Mouse (Mus musculus): ENCODE results near the gene Tesk1. TPM values are rescaled to one million over a fixed set of nuclear protein-coding genes. Genes with fewer than 3 reads are reported as not detected.

Gene Tesk1
- 49.2 and 55.0 TPM in 2 replicates for polyA plus RNA-seq (2012; rRNA removed)

DNA sequence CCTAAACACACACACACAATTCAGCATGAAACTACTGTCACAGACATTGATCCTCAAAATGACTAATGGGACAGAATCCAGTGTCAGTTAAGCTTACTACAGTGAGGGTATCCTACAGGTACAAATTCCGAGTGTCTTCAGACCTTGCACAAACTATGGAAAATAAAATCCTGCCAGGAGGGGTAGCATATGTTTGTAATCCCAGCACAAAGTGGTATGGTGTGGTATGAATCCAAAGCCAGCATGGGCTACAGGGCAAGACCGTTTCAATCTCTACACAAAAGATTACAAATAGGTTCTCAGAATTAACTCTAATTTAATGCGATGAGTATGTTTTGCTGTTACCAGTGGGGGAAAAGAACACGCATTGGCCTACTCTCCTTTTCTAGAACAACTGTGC lies at the start of gene Tesk1:
Tesk1 (plus strand) TSS at position 301 of the 400 bp plus-strand sequence.
- 21% methylated on average over 4 of the region's 4 CpGs for WGBS
- no peak for DNase-seq (ENCODE audit: low read depth, low spot score)

DNA sequence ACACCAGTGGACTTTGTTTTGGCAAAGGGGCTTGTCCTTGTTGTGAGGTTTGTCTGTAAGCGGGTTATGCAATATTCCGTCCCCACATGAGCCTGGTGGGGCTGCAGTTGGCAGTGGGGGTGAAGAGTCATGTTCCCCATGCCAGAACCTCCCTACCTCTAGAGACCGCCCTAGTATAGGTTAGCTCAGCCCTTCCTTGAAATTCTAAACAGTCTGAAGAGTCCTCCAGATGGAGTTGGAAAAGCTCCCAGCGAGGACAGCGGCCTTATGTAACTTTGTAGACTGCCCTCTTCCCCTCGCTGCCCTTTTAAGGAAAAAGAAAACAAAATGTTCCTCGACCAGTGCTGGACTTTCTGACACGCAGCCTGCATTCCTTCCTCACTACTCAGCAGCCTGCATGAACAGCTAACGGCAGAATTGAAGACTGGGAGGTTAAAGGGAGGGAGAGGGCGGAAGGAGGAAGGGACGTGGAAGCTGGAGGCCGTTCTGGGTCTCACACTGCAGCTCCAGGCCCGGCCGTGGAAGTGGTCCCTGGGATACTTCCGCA lies 47.3 kb upstream of the Tesk1 start:
- WGBS, result 53% methylated on average over 15 of the region's 15 CpGs
- DNase-seq (ENCODE audit: low read depth, low spot score), result no peak

DNA sequence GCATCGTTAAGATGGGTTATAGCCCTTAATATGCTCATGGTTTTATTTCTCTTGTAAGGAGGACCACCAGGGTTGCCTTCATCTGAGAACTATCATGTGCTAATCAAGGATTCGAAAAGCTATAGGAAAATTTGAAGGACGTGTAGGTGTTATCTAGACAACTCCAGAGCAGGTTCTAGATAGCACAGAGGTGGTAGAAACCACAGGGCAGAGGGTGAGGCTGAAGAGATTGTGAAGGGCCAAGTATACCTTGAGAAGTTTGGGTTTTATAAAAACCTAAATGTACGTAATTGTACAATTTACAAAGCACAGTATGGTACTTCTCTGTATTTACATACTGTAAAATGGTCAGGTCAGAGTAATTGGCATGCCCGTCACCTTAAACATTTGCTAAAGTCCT lies 46.6 kb upstream of the Tesk1 start:
- DNase-seq (ENCODE audit: low read depth, low spot score), result no peak
- 77% methylated on average over 5 of the region's 5 CpGs for WGBS

DNA sequence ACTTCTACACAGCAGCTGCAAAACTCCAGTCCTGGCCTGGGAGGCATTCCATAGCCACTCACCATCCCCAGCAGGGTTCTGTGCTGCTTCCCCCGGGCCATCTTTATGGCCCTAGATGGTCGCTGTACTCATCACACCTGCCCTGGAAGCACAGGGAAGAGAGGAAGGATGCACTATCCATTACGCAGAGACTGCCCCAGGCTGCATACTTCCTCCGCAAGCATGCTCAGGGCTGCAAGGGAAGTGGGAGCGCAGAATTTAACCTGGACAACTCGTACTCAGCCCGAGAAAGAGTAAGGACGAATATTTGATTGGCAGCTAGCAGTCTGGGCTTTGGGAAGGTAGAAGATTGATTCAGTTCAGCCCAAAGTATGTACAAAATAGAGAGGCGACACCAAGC lies 45.9 kb upstream of the Tesk1 start:
- no peak for DNase-seq (ENCODE audit: low read depth, low spot score)
- 71% methylated on average over 9 of the region's 9 CpGs for WGBS

DNA sequence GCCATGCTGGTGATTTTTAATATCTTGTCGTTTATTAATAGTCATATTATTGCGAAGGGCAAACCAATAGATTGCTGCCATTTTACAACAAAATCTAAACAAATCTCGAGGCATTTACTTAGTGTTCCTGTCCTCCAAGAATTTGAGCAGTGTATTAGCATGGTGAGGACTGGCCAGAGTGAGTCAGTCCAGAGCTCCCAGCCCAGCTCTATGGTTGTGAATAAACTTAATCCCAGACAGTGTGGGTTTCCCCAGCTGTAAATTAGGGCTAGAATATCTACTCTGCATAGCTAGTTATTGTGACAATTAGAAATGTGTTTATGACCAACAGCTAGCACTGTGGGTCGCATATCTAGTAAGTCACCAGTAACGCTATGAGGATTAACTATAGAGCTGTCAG lies 45.4 kb upstream of the Tesk1 start:
- no peak for DNase-seq (ENCODE audit: low read depth, low spot score)

DNA sequence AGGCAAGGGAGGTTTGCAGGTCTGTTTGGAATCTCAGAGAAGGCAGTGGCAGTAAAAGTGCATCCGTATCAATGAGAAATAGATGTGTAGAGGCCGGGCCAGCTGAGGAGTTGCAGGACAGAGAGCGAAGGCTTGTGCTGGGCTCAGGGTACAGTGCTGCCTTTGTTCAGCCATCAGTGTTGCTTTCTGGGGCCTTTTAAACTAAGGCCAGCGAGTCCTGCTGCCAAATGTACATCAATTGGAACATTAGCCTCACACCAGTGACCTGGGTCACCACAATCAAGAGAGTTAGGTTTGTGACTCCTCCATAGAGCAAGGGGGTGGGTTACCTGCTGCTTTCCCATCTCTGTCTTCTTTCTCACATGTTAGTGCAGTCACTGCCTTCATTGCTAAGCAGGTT lies 43.7 kb upstream of the Tesk1 start:
- 77% methylated on average over 4 of the region's 4 CpGs for WGBS
- DNase-seq (ENCODE audit: low read depth, low spot score), result no peak

More for the DNA sequence above, 45.4 kb upstream of the Tesk1 start:
- whole genome bisulfite sequencing, result 83% methylated on average over 5 of the region's 5 CpGs

DNA sequence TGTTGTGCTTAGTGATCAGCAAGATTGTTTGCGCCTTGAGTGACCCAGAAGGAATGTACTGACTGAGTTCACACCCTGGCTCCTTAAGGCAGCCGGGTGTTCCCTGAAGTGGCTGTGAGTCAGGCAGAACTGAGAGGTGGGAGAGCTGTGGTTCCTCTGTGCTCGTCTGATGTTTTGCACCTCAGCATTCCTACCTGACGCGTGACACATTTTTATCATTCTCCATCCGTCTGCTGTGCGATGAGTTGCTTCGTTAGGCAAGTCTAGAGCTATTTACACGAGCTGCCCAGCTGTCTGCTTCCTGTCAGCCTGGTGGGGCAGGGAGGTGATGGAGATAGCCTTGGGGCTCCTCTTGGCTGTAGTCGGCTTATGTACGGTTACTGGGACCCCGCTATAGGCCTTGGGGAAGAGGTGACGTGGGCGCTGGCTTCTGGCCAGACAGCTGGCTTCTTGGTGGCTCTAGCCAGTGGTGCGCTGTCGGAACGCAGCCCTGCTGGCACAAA lies 42.9 kb upstream of the Tesk1 start:
- WGBS, result 68% methylated on average over 17 of the region's 17 CpGs
- DNase-seq (ENCODE audit: low read depth, low spot score), result no peak

DNA sequence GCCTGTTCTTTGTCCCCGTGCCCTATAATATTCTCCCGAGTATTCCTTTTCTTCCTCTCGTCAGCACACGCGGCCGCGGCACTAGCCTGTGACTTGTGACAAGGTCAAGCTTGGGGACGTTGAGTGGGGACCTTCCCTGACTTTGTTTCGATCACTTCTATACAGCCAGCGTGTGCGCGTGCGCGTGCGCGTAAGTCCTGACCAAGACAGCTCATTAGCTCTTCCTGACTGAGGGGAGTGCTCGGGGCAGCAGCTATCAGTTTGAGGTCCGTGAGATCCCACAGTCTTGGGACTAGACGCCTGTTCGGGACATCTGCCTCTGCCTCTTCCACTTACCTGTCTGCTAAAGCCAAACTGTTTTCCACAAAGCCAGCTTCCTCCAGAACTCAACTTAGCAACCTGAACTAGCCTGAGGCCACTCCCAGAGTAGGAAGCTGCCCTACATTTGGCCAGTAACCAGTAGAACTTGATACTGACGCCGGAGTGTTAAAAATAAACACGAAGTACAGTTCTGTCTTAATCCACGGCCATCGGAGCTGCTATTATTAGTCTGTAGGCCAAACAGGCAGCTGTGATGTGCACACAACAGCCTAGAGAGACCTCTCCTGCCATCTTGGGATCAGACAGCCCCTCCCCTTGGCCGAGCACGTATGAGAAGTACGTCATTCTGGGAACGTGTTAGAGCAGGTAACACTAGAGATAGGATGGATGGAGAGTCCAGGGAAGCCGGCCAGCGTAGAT lies 42.2 kb upstream of the Tesk1 start:
- 75% methylated on average over 31 of the region's 31 CpGs for WGBS
- DNase-seq (ENCODE audit: low read depth, low spot score), result no peak

DNA sequence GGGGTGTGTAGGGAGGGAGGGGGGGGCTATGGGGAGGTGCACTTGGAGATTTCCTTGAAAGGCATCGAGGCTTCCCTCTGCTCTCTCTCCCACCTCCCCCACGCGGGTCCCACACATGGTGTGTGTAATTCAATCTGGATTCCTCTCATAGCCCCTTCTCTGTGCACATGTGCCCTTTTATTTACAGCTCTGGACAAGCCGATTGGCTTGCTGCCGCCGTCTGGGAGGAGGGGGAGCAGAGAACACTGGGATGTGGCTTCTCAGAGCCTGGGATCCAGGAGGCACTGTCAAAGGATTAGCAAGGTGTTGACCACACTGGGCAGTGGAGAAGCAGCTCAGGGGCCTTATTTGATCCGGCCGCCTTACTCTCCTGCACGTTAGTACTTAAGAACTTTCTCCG lies 40.8 kb upstream of the Tesk1 start:
- no peak for DNase-seq (ENCODE audit: low read depth, low spot score)
- WGBS, result 67% methylated on average over 10 of the region's 10 CpGs

DNA sequence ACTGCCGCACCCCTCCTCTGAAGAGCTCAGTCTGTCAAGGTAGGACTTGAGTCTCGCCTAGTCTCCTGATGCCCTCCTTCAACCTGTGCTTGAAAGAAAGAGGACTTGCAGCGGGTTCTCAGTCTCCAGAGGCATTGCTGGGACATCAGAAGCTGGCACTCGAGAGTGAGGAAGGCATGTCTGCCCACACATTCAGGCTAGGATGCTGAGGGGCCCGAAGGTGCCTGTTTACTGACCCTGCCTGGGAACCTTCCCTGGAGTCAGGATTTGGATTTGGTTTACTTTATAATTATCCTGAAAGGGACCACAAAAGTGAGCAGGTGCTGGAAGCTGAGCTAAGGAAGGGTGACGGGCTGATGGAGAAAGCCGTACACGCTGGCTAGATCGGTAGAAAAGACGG lies 40.3 kb upstream of the Tesk1 start:
- 84% methylated on average over 10 of the region's 10 CpGs for WGBS

DNA sequence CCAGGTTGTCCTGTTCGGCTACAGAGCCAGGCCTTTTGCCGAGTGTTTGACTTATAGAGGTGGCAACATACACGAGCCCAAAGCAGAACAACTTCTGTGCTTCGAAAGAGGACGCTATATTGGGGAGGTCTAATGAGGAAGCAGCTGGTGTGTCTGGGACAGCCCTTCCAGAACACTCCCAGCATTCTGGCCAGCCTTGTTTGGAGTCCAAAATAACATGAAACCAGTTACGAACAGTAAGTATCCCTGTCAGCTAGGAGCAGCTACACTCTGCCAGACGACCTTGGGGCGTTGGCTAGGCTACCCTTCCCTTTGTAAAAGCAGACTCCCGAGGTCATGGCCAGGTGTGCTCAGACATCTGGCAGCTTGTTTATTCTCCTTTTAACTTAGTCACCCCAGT lies 39.5 kb upstream of the Tesk1 start:
- no peak for DNase-seq (ENCODE audit: low read depth, low spot score)
- 13% methylated on average over 9 of the region's 9 CpGs for WGBS

More for the DNA sequence above, 40.3 kb upstream of the Tesk1 start:
- DNase-seq (ENCODE audit: low read depth, low spot score), result no peak

DNA sequence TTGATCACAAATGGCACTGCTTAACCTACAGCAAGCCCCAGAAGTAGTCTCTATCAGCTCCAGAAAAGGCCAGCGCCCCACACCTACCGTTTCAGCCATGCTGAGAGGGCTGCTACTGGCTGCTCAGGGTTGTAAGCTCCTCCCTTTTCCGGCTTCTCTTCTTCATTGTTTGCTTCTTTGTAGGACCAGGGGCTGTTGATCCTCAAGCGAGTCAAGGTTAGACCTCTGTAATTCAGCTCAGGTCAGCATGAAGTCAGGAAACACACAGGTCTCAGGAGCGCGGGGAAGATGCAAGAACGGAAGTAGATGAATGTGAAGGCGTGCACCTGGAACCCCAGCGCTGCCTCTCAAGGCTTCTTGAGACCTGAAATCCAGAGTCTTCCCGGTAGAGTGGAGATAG lies 37.0 kb upstream of the Tesk1 start:
- WGBS, result 91% methylated on average over 10 of the region's 10 CpGs
- DNase-seq (ENCODE audit: low read depth, low spot score), result no peak

DNA sequence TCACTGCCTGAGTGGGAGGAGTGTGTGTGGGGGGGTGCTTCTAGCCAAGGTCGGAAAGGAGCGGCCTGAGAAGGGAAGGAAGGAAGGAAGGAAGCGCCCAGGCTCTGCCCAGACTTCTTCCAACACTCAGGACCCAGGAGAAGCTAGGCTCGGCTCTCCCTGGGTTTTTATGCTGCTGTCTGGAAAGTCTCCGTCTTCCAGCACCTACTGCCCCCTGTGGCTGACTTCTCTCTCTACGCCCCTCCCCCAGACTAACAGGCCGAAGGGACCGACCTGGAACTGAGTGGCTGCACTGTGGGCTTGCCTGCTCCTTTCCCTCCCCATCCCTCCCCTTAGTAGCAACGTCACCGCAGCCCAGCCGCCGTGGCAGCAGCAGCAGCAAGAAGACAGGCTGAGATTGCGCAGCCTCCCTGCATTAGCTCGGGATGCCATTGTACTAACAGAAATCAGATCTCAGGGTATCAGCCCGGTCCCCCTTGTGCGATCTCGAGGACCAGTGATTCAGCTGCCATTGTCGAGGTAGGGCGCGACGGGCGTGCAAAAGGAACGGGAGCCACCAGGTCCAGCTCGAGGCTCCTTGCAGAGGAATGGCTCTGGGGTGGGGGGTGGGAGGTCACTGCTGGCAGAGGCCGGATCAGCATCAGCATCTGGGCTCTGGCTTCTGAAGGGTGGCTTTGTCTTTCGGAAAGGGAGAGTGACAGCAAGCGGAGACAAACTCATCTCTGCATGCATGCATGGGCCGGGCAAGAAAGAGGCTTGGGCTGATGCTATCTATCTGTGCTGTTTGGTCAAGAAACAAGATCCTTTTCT lies 35.4 kb upstream of the Tesk1 start:
- no peak for DNase-seq (ENCODE audit: low read depth, low spot score)
- WGBS, result 43% methylated on average over 28 of the region's 28 CpGs

DNA sequence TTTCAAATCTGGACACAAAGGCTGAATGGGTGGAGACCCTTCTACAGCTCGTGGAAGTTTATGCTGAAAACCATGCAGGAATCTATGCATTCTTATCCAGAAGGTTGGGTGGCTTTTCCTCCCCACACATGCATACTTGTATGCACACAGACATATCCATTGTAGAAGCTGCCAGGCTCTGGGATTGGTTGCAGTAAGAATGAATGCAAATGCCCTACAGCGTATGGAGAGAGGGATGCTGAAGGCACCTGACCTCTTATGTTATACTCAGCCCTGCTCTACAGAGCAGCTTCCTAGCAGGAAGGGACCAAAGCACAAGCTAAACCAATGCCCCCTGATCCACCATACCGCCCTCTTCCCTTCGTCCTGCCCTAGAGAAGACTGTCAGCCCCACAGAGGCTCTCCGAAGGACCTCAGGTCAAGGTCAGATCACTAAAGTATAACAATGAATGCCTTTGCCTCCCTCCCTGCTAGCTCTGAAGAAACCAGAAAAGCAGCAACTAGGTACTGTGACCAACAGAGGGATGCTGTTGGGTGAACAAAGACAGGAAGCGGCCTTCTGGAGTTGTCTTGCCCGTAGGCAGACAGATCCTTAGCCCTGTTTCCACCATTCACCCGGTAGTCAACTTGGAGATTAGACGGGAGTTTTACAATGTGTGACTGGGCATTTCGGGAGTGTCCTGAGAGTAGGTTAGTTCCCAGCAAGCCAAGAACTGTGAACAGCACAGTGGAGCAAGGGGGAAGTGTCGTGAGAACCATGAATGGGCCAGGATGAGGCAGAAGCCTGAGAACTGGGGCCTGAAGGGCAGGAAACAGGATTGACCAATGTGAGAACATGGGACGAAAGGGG lies 34.4 kb upstream of the Tesk1 start:
- WGBS, result 66% methylated on average over 12 of the region's 12 CpGs
- DNase-seq (ENCODE audit: low read depth, low spot score), result no peak

DNA sequence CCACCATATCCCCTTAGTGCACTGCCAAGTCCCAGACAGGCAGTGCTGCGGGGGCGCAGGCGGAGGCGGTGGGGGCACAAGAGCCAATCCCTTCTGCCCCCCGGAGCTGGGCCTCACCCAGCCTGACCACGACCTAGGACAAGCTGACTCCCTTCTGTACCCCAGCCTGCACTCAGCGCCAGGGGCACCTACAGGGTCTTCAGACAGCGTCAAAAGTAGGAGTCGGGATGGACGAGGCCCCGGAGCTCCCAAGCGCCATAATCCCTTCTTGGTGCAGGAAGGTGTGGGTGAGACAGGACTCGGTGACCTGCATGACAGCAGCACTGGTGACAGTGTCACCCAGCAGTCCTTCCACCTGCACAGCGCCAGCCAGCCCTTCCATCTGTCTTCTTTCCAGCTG lies 27.0 kb upstream of the Tesk1 start:
- DNase-seq (ENCODE audit: low read depth, low spot score), result no peak
- 93% methylated on average over 14 of the region's 14 CpGs for WGBS

DNA sequence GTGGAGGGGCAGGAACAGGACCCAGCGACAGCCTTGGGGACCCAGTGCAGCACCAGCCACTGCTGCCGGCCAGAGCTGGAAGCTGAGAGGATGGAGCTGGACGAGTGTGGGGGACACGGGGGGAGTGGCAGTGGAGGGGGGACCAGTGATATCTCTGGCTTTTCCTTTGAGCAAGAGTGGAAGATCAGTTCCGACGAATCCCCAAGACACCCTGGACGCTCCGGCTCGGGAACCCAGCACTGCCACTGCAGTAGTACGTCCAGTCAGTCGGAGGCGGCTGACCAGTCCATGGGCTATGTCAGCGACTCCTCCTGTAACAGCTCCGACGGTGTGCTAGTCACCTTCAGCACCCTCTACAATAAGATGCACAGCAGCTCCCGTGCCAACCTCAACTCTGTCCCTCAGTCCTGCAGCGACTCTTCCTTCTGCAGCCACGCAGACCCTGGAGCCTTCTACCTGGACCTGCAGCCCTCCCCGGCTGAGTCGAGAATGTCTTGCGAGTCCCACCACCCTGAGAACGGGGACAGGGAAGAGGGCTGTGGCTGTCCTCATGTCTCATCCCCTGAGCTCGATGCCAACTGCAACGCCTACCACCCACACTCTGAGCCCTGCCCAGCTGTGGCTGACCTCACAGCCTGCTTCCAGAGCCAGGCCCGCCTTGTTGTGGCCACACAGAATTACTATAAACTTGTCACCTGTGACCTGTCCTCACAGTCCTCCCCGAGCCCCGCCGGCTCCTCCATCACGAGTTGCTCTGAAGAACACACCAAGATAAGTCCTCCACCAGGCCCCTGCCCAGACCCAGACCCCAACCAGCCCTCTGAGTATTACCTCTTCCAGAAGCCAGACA lies 26.3 kb upstream of the Tesk1 start:
- 87% methylated on average over 29 of the region's 29 CpGs for WGBS
- DNase-seq (ENCODE audit: low read depth, low spot score), result no peak

DNA sequence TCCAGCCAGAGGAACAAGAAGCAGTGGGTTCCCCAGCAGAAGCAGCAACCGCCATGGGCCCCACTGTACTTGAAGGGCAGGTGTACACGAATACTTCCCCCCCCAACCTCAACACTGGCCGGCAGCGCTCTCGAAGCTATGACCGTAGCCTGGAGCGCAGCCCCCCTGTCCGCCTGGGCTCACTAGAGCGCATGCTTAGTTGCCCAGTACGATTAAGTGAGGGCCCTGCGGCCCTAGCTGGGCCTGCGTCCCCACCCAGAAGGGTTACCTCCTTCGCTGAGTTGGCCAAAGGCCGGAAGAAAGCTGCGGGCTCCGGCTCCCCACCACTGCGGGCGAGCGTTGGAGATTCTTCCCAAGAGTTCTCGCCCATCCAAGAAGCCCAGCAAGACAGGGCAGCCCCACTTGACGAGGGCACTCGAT lies 25.7 kb upstream of the Tesk1 start:
- DNase-seq (ENCODE audit: low read depth, low spot score), result no peak
- 96% methylated on average over 22 of the region's 22 CpGs for WGBS

DNA sequence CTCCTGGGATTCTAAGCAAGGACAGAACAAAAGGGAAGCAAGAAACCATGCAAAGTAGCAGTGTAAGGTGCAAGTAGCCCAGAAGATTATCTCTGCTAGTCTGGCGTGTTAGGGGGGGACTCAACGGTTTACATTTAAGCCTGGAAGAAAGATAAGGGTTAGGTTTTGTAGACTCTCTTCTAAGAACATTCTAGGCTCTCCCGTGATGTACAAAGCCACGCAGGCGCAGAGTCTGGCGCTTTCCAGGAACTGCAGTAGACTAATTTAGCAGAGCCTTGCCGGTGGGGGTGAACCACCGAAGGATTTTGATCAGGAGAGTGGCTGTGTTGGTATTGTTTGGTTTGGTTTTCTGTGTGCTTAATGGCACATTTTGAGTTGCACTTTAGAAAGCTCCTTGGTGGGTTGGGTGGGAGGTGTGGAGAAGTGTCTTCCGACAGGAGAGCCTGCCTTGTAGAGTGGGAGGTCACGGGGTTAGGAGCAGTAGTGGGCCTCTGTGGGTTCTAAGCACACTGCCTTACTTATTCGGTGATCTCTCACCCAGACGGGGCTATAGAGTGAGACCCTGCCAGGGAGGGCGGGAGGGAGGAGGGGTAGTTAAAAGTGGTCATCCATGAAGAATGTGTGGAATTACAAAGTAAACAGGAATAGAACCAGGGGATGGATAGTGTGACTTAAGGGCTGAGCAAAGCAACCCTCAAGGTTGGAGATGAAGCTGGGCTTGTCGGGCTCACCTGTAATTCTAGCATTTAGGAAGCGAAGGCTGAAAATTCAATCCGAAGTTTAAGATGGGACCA lies 24.3 kb upstream of the Tesk1 start:
- DNase-seq (ENCODE audit: low read depth, low spot score), result no peak
- whole genome bisulfite sequencing, result 70% methylated on average over 16 of the region's 16 CpGs

All from large intestine, adult 2 months (tissue).